Mouse (Mus musculus): ENCODE measurements around the gene Golga2.

Golga2 gene

DNA sequence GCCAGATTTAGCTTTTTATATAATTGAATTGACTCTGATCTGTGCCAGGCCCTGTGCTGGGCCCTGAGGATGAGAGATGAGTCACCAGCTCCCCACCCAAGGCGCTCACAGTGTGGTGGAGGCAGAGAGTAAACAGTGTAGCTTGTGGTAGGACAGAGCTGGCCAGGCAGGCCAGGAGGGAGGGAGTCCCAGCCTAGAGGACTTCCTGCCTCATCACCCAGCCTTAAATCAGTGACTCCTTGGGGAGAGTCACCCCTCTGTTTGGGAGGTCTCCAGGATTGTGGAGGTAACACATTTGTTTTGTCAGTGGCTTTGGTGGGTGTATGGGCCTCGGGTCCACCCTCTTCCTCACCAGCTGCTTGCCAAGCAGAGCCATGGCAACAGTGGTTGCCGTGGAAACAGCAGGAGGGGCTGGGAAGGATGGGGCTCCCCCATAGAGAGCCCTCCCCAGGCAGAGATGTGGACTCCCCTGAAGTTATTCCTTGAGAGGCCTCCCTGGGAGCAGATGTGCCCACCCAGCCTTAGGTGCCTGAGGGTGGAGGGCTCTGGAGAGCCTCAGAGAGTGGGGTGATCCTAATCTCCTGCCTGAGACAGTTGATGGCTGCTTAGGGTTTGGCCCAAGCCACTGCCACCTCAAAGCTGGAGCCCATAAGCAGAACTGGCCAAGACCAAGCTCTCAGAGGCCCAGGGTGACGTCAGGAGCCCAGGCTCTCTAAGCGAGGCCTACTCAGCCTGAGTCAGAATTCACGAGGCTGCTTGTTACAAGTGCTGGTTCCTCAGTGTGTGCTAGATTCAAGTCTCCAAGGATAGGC, 55.6 kb downstream of the Golga2 start:
- in situ Hi-C loops (cut with MboI, MseI), result no loop called here

DNA sequence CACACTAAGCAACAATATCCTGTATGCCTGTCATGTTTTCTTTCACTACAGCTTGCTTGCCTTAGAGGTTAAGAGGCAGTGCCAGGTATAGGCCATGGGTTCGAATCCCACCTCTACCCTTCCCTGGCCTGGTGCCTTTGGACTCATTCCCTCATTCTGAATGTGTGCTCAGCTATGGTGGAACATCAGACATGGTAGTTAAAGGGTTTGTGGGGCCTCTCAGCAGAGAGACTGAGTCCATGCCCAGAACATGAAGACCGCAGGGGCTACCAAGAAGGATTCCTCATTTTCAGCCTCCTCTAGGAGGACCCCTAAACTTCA, 56.1 kb downstream of the Golga2 start:
- in situ Hi-C loops (cut with MboI, MseI), result no loop called here

DNA sequence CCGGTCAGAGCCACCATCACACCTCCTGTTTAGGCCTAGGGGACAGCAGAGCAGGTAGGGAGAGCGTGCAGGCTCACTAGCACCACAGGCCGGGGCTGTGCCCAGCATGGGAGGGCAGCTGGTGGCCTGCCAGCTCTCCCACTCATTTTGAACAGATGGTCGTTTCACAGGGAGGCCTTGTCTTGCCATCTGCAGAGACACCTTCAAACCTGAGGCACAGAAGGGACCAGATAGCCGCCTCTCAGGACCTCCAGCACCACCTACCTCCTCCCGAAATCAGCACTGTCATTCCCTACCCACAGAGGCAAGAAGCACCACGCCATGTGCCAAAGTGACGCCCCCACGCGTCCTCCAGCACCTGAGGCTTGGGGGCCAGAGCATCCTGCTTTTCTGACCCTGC, 56.9 kb downstream of the Golga2 start:
- in situ Hi-C loops (cut with MboI, MseI), result no loop called here

DNA sequence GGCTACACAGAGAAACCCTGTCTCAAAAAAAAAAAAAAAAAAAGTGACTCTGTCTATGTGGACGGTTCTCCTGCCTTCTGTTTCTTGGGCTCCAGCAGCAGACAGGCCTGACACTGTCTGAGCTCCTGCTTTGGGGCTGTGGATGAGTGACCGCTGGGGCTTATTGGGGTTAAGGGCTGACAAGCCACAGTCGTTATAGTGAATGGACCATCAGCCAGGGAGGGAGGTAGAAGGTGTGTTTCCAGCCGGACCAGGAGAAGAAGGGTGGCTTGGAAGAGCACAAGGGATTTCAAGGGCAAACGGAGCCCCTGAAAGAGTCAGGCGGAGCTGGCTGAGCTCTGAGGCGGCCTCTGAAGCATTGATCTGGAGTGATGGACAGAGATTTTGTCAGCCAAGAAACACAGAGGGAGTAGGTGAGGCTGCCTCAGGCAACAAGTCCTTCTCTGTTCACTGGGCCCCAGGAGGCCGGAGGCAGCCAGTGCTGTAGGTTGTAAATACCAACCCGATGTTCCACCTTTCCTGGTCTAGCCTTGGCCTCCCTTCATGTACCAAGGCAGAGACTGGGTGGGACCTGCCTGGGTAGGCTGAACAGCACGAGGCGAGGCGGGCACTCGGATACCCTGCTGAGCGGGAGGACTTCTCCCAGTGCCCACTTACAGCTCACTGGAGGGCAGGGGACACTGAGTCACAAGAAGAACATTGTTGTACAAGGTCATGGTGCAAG, 57.6 kb downstream of the Golga2 start:
- in situ Hi-C loops (cut with MboI, MseI), result no loop called here

DNA sequence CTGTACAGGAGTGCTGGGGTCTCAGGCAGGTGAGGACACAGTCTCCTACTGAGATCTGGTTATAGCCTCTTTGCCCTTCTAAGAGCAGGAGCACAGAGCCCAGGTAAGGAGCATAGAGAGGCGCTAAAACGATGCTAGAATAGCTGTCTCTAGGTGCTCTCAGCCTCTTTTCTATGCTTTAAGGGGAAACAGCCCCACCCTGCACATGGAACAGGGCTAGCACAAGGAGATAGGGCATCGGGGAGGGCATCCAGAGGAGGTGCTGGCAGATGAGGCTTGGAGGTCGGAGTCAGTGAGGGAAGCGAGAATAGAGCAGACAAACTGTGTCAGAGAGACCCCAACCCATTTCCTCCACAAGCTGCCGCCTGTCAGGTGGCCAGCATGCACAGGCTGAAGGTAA, 59.8 kb downstream of the Golga2 start:
- in situ Hi-C loops (cut with MboI, MseI), result no loop called here

DNA sequence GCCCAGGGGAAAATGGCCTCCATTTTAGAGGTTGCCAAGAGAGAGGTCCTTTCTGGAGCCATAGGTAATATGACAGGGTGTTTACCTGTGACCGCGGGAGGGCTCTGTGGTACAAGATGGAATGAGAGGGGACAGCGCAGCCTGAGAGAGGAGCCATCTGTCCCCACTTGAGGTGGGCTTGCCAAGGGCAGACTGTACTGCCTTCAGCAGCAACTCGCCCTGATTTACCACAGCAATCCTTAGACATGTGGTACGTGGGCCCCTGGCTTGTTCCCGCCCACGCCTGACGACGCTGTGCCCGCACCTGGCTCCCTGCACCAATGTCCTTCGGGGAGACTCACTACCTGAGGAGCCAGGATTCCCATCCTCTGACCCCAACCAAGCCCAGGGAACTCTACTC, 61.1 kb downstream of the Golga2 start:
- in situ Hi-C loops (cut with MboI, MseI), result no loop called here

DNA sequence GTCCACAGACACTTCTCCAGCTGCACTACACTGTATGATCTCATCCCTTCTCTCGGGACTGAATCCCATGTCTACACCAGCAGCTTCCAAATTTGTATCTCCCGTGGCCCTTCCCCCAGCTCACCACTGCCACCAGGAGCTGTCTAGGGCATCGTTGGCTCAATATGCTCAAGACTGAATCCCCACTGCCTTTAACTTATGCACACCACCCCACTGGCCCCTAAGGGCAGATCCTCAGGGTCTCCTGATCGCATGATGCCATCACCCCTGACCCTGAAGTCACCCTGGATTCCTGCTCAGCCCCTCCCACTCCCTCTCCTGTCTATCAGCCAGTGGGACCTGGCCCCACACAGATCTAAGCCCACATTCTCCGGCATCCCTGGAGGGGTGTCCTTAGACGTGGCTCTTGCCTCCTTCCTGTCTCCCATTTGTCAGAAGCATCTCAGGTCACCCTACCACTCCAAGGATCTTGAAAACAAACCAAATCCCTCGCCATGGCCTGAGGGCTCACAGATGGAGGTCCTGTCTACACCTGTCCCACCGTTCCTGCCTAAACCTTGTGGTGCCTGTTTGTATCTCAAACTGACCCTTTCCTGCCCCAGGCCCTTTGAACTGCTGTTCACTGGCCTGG, 62.6 kb downstream of the Golga2 start:
- in situ Hi-C loops (cut with MboI, MseI), result no loop called here

DNA sequence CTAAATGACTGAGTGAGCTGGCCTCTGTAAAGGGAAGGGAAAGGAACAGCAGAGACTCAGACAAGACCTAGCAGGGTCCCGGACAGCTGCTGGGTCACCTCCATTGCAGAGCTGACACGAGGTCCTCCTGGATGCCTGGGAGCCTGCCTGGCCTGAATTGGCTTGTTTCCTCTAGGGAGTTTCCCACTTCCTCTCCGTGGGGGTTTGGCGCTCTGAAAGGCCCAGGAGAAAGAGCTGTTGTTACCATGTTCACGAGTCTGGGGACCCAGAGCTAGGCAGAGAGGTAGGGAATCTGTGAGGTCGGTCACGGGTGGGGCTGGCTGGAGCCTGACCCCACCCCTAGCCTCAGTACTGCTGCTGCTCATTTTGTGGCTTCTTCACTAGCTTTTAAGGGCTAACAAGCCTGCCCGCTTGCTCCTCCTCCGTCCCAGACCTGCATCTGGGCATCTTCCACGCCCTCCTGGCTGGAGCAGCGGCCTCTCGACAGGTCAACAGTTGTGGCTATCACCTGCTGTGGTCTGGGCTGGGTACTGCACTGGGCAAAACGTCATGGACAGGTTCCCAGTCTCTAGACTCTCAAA, 63.4 kb downstream of the Golga2 start:
- in situ Hi-C loops (cut with MboI, MseI), result no loop called here

DNA sequence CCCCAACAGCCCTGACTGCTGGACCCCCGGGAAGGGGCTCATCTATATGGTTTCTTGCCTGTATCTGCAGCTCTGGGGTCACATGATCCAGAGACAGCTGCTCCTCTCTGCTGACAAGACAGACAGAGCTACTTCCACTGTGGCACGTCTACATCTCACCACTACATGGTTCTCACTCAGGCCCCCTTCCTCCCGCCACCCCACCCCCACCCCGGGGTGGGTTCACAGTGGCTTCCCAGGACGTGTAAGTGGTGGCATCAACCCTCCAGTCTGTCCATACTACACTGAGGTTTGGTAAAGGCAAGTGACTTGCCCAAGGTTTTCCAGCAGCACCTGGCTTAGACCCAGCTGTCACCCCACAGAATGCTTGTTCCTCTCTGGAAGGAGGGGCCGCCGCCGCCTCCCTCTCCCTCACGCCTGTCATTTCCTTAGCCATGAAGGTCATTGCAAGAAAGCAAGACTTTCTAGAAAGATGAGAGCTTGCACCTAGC, 64.3 kb downstream of the Golga2 start:
- in situ Hi-C loops (cut with MboI, MseI), result no loop called here

DNA sequence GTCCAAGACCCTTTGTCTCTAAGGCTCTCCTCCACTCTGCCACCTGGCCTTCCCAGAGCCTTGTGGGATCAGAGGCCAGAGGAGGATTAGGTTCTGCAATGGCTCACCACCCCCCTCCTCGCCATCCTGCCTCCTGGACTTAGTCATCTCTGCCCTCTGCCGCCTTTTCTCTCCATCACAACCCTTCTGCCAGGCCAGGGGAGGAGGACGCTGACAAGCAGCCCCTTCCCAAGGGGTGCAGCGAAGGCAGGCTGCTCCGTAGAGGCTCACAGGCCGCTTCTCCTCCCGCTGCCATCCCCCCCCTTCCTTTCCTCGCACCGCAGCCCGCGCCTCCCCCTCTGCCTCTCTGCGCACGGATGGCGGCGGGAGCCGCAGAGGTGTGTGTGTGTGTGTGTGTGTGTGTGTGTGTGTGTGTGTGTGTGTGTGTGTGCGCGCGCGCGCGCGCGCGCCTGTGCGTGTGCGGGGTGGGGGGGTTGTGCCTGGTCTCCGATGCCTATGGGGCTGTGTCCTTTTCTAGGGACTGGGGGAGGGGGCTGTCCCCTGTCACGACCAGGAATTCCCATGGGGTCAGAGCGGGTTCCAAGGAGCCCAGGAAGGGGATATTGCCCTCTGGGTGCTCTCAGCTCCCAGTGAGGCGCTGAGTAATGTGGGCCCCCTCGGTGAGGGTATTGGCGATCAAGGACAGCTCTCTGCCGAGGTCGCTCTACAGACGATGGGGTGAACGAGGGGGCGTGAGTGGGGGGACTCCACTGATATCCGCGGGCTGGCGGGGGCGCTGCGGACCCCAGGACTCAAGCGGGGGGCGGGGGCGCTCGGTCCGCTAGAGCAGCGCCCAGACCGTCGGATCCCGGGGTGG, 65.2 kb downstream of the Golga2 start, which contains the start of gene Ciz1:
Gene Ciz1, plus strand, starts transcription at position 177 of the 856 bp plus-strand sequence.
- in situ Hi-C loops (cut with MboI, MseI), result no loop called here

DNA sequence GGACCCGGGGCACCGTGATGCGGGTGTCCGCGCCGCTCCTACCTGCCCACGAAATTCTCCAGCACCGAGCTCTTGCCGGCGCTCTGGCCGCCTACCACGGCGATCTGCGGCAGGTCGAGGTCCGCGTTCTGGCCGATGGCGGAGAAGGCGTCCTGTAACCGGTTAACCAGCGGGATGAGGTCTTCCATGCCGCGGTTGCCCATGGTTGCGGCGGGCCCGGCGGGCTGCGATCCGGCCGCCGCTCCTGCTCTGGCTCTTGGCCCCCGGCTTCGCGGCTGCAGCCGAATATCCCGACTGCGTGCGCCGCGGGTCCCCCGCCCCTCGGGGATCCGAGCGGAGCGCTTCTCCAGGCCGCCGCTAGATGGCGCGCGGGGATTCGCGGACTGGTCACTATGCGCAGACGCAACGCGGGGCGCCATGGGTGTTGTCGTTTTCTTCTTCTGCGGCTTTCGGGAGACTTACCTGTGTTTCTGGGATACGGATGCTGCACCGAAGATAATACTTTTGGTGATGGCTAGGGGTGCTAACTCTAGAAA, 65.9 kb downstream of the Golga2 start, which contains the start of gene Dnm1:
Gene Dnm1, minus strand, starts transcription at position 332 of the 536 bp plus-strand sequence.
- in situ Hi-C loops (cut with MboI, MseI), result no loop called here

DNA sequence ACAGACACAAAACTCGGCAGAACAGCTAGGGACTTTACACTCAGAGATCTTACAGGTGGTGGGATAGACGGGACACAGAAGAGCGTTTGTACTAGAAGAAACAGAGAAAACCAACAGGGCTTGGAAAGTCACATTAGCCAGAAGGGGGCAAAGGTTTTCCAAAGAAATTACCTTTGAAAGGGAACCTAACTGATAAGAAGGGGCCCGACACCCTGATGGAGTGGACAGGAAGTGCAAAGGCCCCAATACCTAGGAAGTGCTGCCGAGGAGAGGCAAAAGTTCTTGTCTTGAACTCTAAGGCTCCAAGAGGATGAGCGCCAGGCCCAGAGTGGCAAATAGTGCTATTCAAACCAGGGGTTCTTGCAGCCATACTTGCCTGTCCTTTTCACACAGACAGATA, 66.7 kb downstream of the Golga2 start:
- in situ Hi-C loops (cut with MboI, MseI), result no loop called here

DNA sequence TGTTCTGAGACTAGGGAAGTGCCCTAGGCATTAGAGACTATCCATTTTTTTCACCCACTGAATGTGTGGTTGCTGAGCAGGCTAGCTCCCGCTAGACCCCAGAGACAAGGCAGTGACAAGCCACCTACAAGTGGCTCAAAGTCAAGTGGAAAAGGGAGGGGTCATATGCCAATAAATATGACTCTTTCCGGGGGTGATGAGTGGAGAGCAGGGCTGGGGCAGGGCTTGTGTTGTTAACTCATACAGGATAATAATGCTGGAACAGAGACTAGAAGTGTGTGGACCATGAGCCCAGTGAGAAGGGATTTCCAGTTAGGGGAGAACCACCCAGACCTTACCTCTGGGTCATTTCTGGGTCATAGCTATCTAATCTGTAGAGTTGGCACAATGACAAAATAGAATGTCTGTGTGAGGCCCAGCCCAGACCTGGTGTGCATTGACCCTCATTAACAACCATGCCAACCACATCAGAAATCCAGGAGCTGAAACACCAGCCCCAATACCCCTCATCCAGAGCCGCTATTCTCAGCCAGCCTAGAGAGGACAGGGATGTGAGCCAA, 67.2 kb downstream of the Golga2 start:
- in situ Hi-C loops (cut with MboI, MseI), result no loop called here

DNA sequence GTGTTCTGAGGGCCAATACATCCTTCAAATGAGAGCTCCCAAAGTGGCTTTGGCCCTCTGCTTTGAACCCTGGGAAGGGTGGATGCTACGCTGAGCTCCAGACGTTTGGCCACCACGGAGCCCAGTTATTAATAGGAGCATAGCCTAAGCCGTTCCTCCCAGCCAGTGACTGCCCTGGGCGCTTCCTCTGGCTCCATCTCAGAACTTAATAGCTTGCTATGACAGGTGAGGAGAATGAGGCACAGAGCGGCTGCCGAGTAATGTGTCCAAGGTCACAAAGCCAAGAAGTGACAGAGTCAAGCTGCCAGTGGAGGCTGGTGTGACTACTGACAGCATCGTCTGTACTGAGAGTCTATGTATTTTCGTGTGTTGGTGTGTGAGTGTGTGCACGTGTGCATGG, 69.0 kb downstream of the Golga2 start:
- in situ Hi-C loops (cut with MboI, MseI), result no loop called here

Data from regulatory T cell (primary cell).